Mouse (Mus musculus) splenic B cell, adult 2 months (primary cell): ENCODE measurements around the gene Rps6ka3.

Experiments used
- DNase-seq: peaks from one replicate; pipeline ENCODE4 v3.0.0-alpha.2; 2011; ENCODE audit warnings: low read depth, low spot score
- H3K27me3 ChIP-seq: 2 replicates; pipeline ENCODE4 v1.6.1; 2012; ENCODE audit warnings: mild to moderate bottlenecking, low read length, moderate library complexity, mixed read lengths; ENCODE audit not compliant: control insufficient read depth, poor library complexity, insufficient read depth, severe bottlenecking
- H3K36me3 ChIP-seq: 2 replicates; pipeline ENCODE4 v1.6.1; 2012; ENCODE audit warnings: mild to moderate bottlenecking, low read length, moderate library complexity, mixed read lengths; ENCODE audit not compliant: control insufficient read depth, poor library complexity, insufficient read depth, severe bottlenecking

Rps6ka3 gene

GRCm38 (mm10) chrX:159409253-159409652, 199.1 kb downstream of the Rps6ka3 start:
- no peaks in the 10 kb centered on the region for H3K27me3 ChIP-seq
- DNase-seq: peak; percentile 64
- H3K36me3 ChIP-seq: no peaks in the 10 kb centered on the region

GRCm38 (mm10) chrX:159414130-159414828, 204.2 kb downstream of the Rps6ka3 start, which contains the start of gene Map7d2:
TSS of gene Map7d2 (plus strand) at chrX:159414572.
- DNase-seq: peak; percentile 1
- Histone ChIP-seq H3K27me3 (no peaks in the 10 kb centered on the region), H3K36me3 (no peaks in the 10 kb centered on the region)

- H3K36me3 ChIP-seq: no peaks in the 10 kb centered on the region
- no peaks in the 10 kb centered on the region for H3K27me3 ChIP-seq
- DNase-seq: peak; percentile 2
Observed at GRCm38 (mm10) chrX:159414829-159415673, 204.9 kb downstream of the Rps6ka3 start.
